27 mouse cellular contexts compared by ENCODE assay signal in genomic region chr2:125092123-125092522, GRCm38 (mm10). TPM values are rescaled to one million over a fixed set of nuclear protein-coding genes. Genes with fewer than 3 reads are reported as not detected.
"Had no signal": no experiment of that assay in that cellular context is flagged by ENCODE, and none has a peak within 500 bp of the region (broad histone marks: within the 10 kb centered on the region; RNA-seq: fewer than 3 reads in every experiment).

No protein-coding gene starts in this region.

RNA-seq across cellular contexts. Expression of gene Slc24a5, which starts 24.2 kb away (rescaled TPM):
- total RNA-seq: gastrocnemius, adult 18-20 months; gastrocnemius, postnatal 25 days; left cerebral cortex, postnatal 4 days had no signal
- polyA plus RNA-seq: intestine, postnatal 0 days had no signal

RNA-seq across cellular contexts. Expression of gene Ctxn2, which starts 44.4 kb away (rescaled TPM):
- total RNA-seq: gastrocnemius, adult 18-20 months; gastrocnemius, postnatal 10 days; gastrocnemius, postnatal 25 days; gastrocnemius, postnatal 4 days; granulocyte monocyte progenitor cell, adult 5-6 weeks; heart, adult 18-20 months; heart, postnatal 14 days; heart, postnatal 36 days; hematopoietic stem cell, adult 5-6 weeks; liver, adult 2 months had no signal
- polyA plus RNA-seq: heart, embryonic 11.5 days; heart, embryonic 13.5 days; heart, embryonic 15.5 days; heart, postnatal 0 days; hindbrain, embryonic 11.5 days; inflammation-experienced regulatory T-cells, adult 6 months; intestine, embryonic 15.5 days; kidney, embryonic 15.5 days; large intestine, adult 2 months; limb, embryonic 11.5 days; limb, embryonic 13.5 days; limb, embryonic 15.5 days; liver, adult 2 months; liver, embryonic 12.5 days; liver, embryonic 14.5 days; liver, embryonic 16.5 days had no signal
